Mouse (Mus musculus): ENCODE data around the gene Gm3248. TPM values are rescaled to one million over a fixed set of nuclear protein-coding genes. Genes with fewer than 3 reads are reported as not detected.
"Not testable (repeated sequence)": the region's sequence is repeated elsewhere in the genome, so short reads cannot be mapped to it uniquely, and the experiment has no call there.

The Gm3248 gene
- under 1 TPM; 0.74 to 0.84 TPM for total RNA-seq (2021)

- peak; percentile 15 to 20 for DNase-seq (ENCODE audit: low spot score in 2 of 2)
- intact Hi-C loops (cut with DNase I), result not testable (repeated sequence)
Measured at GRCm38 (mm10) chr14:5961635-5962034, at the start of gene Gm3248. Gene Gm3248, minus strand, starts transcription at chr14:5961745.

GRCm38 (mm10) chr14:5987136-5987535 is 25.6 kb upstream of the Gm3248 start:
- DNase-seq (ENCODE audit: low spot score in 2 of 2); intact Hi-C loops (cut with DNase I): not testable (repeated sequence)

- DNase-seq (ENCODE audit: low spot score in 2 of 2); intact Hi-C loops (cut with DNase I): not testable (repeated sequence)
Measured at GRCm38 (mm10) chr14:5979037-5979436, 17.5 kb upstream of the Gm3248 start, which contains the start of gene Gm3453. Gene Gm3453, minus strand, starts transcription at chr14:5979137.

- DNase-seq (ENCODE audit: low spot score in 2 of 2); intact Hi-C loops (cut with DNase I): not testable (repeated sequence)
Measured at GRCm38 (mm10) chr14:5962441-5962840, 896 bp upstream of the Gm3248 start.

GRCm38 (mm10) chr14:5961102-5961501 is 443 bp downstream of the Gm3248 start:
- peak; percentile 5 to 8 for DNase-seq (ENCODE audit: low spot score in 2 of 2)
- intact Hi-C loops (cut with DNase I), result not testable (repeated sequence)

- intact Hi-C loops (cut with DNase I), result not testable (repeated sequence)
- peak; percentile 20 to 21 for DNase-seq (ENCODE audit: low spot score in 2 of 2)
Measured at GRCm38 (mm10) chr14:5960479-5960878, 1.1 kb downstream of the Gm3248 start.

- DNase-seq (ENCODE audit: low spot score in 2 of 2); intact Hi-C loops (cut with DNase I): not testable (repeated sequence)
Measured at GRCm38 (mm10) chr14:5923276-5923675, 38.3 kb downstream of the Gm3248 start.

- DNase-seq (ENCODE audit: low spot score in 2 of 2), result not testable (repeated sequence)
Measured at GRCm38 (mm10) chr14:5918330-5918942, 43.1 kb downstream of the Gm3248 start.

GRCm38 (mm10) chr14:5913701-5914100 is 47.8 kb downstream of the Gm3248 start:
- intact Hi-C loops (cut with DNase I); DNase-seq (ENCODE audit: low spot score in 2 of 2): not testable (repeated sequence)

More at GRCm38 (mm10) chr14:5918330-5918942, 43.1 kb downstream of the Gm3248 start:
- intact Hi-C loops (cut with DNase I), result not testable (repeated sequence)

Other genes with a start within 250 kb of the Gm3248 start
- gene Gm3373, start 220.2 kb downstream of the Gm3248 start, total RNA-seq (2021), result under 1 TPM; 0.59 to 0.66 TPM
- 1 to 10 TPM; 2.9 to 3.0 TPM for gene Gm3383, start 153.8 kb downstream of the Gm3248 start, total RNA-seq (2021)
- gene Gm3424, start 131.4 kb downstream of the Gm3248 start, total RNA-seq (2021), result not detected
- under 1 TPM; 0.42 to 1.00 TPM for gene Gm8237, start 81.4 kb downstream of the Gm3248 start, total RNA-seq (2021)
- not detected for gene Gm3453, start 17.4 kb upstream of the Gm3248 start, total RNA-seq (2021)
- not detected for gene Gm6337, start 96.5 kb upstream of the Gm3248 start, total RNA-seq (2021)
- under 1 TPM in 1 of 2 experiments, not detected in 1; 0.41 TPM for gene Gm8206, start 132.2 kb upstream of the Gm3248 start, total RNA-seq (2021)
- 1 to 10 TPM in 1 of 2 experiments, under 1 TPM in 1; 0.86 to 1.4 TPM for gene Gm3468, start 146.9 kb upstream of the Gm3248 start, total RNA-seq (2021)
- gene Gm3476, start 164.1 kb upstream of the Gm3248 start, total RNA-seq (2021), result not detected